ENCODE assay signal across 9 mouse cellular contexts in the genomic region with DNA sequence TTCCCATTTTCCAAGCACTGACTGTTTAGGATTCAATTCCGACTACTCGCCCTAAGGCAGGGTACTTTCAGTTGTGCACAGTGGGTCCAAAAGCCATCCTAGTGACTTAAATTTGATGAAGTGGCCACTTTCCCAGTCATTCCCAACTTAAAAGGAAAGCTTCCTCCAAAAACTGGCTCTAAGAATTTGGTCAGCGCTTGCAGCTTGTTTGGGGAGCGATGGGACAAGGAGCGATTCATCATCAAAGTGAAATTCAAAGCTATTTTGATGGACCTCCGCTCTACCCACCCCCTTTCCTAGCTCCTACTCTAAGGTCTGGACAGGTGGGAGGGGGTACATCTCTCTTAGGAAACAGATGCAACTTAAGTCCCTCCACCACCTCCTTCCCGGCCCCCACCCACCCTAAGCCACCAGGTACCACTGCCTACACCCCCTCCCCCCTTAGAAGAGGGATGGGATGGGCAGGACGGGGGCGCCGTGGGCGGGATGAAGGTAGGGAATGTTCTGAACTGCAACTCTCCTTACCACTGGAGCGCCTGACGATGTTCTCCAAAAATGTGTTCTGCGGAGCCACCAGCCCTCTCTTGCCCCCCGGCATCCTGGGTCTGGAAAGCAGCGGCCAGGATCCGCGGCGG. TPM values are rescaled to one million over a fixed set of nuclear protein-coding genes. Genes with fewer than 3 reads are reported as not detected.
DNase-seq lines count a peak whose midpoint lies in the region; ATAC-seq and TF ChIP-seq lines count a peak whose summit lies in the region.
"Had no signal": no experiment of that assay in that cellular context is flagged by ENCODE, and none has a peak within 500 bp of the region (broad histone marks: within the 10 kb centered on the region; RNA-seq: fewer than 3 reads in every experiment).

No protein-coding gene starts in this region.

- H3K36me3 ChIP-seq in heart, embryonic 13.5 days, result no peaks in the 10 kb centered on the region
- no peaks in the 10 kb centered on the region for H3K36me3 ChIP-seq in testis, adult 2 months (ENCODE audit: control insufficient read depth, insufficient read depth, low read length)
- H3K36me3 ChIP-seq in limb, embryonic 11.5 days (ENCODE audit: control insufficient read depth, insufficient read depth, low read length), result no peaks in the 10 kb centered on the region
- H3K36me3 ChIP-seq: liver, embryonic 15.5 days had no signal

- peaks cover 18% of the 10 kb centered on the region for H3K4me1 ChIP-seq in heart, embryonic 13.5 days
- peaks cover 7% of the 10 kb centered on the region; the same call in 1 of the 2 replicates for H3K4me1 ChIP-seq in testis, adult 2 months (ENCODE audit: control insufficient read depth, insufficient read depth, low read length)
- no peaks in the 10 kb centered on the region for H3K4me1 ChIP-seq in limb, embryonic 11.5 days (ENCODE audit: control insufficient read depth, insufficient read depth, low read length)
- H3K4me1 ChIP-seq: liver, embryonic 15.5 days had no signal

- peak overlapping the region; percentile 49 for H3K4me3 ChIP-seq in heart, embryonic 13.5 days
- H3K4me3 ChIP-seq in testis, adult 2 months (ENCODE audit: control insufficient read depth, low read depth, low read length), result peak overlapping the region; percentile 36
- H3K4me3 ChIP-seq in limb, embryonic 11.5 days (ENCODE audit: low read depth, low read length), result peak overlapping the region; percentile 41
- H3K4me3 ChIP-seq: liver, embryonic 15.5 days had no signal

- H3K4me2 ChIP-seq in heart, embryonic 13.5 days, result peak overlapping the region; percentile 76
- H3K4me2 ChIP-seq in limb, embryonic 11.5 days (ENCODE audit: low read depth, severe bottlenecking), result peak overlapping the region; percentile 80
- H3K4me2 ChIP-seq: liver, embryonic 15.5 days had no signal

- 3% methylated on average over 19 of the region's 19 CpGs for WGBS in heart, embryonic 13.5 days
- 3% methylated on average over 19 of the region's 19 CpGs for WGBS in limb, embryonic 11.5 days

- H3K27ac ChIP-seq in heart, embryonic 13.5 days (replicated peaks), result no peak overlapping the region
- H3K27ac ChIP-seq in testis, adult 2 months (ENCODE audit: control insufficient read depth, insufficient read depth, low read depth, low read length), result no peak overlapping the region
- H3K27ac ChIP-seq in limb, embryonic 11.5 days (replicated peaks; ENCODE audit: low read depth, low read length), result no peak overlapping the region
- H3K27ac ChIP-seq: liver, embryonic 15.5 days had no signal

- intact Hi-C loops in heart, postnatal 25 days (cut with DNase I), result no loop called here
- intact Hi-C loops in gastrocnemius, postnatal 14 days (cut with DNase I; ENCODE audit: low total_unique reads), result loop anchor here (10.0 kb wide), 1 partner anchor 209 kb away; no protein-coding TSS in a partner anchor

- TF ChIP-seq CTCF in testis, adult 2 months (IDR thresholded peaks at IDR 0.05; ENCODE audit: control insufficient read depth, insufficient read depth, insufficient replicate concordance, low read depth, low read length), result no peak

- no peak for TF ChIP-seq POLR2A in testis, adult 2 months (IDR thresholded peaks at IDR 0.05; ENCODE audit: control insufficient read depth, low read depth, low read length)

- H3K27me3 ChIP-seq in heart, embryonic 13.5 days (replicated peaks), result peaks cover 85% of the 10 kb centered on the region
- H3K27me3 ChIP-seq in testis, adult 2 months (ENCODE audit: control insufficient read depth, insufficient read depth, low read length), result no peaks in the 10 kb centered on the region
- peaks cover 22% of the 10 kb centered on the region for H3K27me3 ChIP-seq in limb, embryonic 11.5 days (ENCODE audit: control insufficient read depth, insufficient read depth, low read length)

- ATAC-seq in heart, embryonic 13.5 days (ENCODE audit: extremely low read depth, insufficient number of reproducible peaks, low FRiP score, low TSS enrichment), result no peak
- ATAC-seq in limb, embryonic 11.5 days (ENCODE audit: insufficient number of reproducible peaks, low FRiP score, low TSS enrichment, low read depth), result 0 out of 2 replicates have a peak, but pooled peaks have one; percentile 2
- no peak for ATAC-seq in megakaryocyte-erythroid progenitor cell, adult 5-6 weeks (replicated peaks; ENCODE audit: low FRiP score, low TSS enrichment, poor library complexity, severe bottlenecking)

- no peaks in the 10 kb centered on the region for H3K9me3 ChIP-seq in heart, embryonic 13.5 days
- no peaks in the 10 kb centered on the region for H3K9me3 ChIP-seq in limb, embryonic 11.5 days (ENCODE audit: control insufficient read depth, low read length)
- H3K9me3 ChIP-seq: liver, embryonic 15.5 days had no signal

- H3K9ac ChIP-seq in heart, embryonic 13.5 days, result peak overlapping the region; percentile 56; the same call in 1 of the 2 replicates
- no peak overlapping the region for H3K9ac ChIP-seq in limb, embryonic 11.5 days (ENCODE audit: low read length)
- H3K9ac ChIP-seq: liver, embryonic 15.5 days had no signal

- no peak for DNase-seq in heart, postnatal 25 days (ENCODE audit: low spot score)
- no peak for DNase-seq in testis, postnatal 14 days (ENCODE audit: low spot score)
- DNase-seq in limb, embryonic 11.5 days (ENCODE audit: low spot score), result no peak
- no peak for DNase-seq in cerebellum, adult 18-20 months
- DNase-seq in gastrocnemius, postnatal 14 days, result no peak

RNA-seq across cellular contexts. Expression of gene Kcnh5, which starts 1.1 kb away (rescaled TPM):
- polyA plus RNA-seq in heart, embryonic 13.5 days (2015; fragmentation: Nextera tagmentation; extraction: Ambion mirVana), result not detected in 2 replicates
- not detected for total RNA-seq in heart, postnatal 25 days (2021)
- 0.14 and 0.26 TPM in 2 replicates for polyA plus RNA-seq in testis, adult 2 months (2012; rRNA removed)
- polyA plus RNA-seq in limb, embryonic 11.5 days (2014; fragmentation: Nextera tagmentation; extraction: Ambion mirVana), result 0.09 and 0.10 TPM in 2 replicates
- total RNA-seq in megakaryocyte-erythroid progenitor cell, adult 5-6 weeks (2014; fragmentation: Nextera tagmentation), result not detected in 2 replicates
- not detected in 2 replicates for total RNA-seq in megakaryocyte-erythroid progenitor cell, adult 5-6 weeks (2017)
- under 1 TPM; 0.04 to 0.08 TPM for total RNA-seq in gastrocnemius, postnatal 14 days (2021)
- polyA plus RNA-seq: liver, embryonic 15.5 days had no signal
